Mouse (Mus musculus): Measurements from ENCODE around the gene Zfp598.

GRCm38 (mm10) chr17:24723881-24724180 lies 54.3 kb downstream of the Zfp598 start:
- no peak for TF ChIP-seq CTCF (IDR thresholded peaks at IDR 0.05; ENCODE audit: low read depth)
- TF ChIP-seq EP300 (optimal IDR thresholded peaks at IDR 0.05) = no peak
